Mouse (Mus musculus) lung, postnatal 0 days (tissue): ENCODE measurements around the gene Sestd1. TPM values are rescaled to one million over a fixed set of nuclear protein-coding genes. Genes with fewer than 3 reads are reported as not detected.

Experiments
- ATAC-seq: fragments of 200-750 bp; cut with Nextera tagmentation; 2 replicates; pipeline ENCODE4 v1.8.0; 2017; ENCODE audit warnings: moderate library complexity
- DNase-seq: peaks from one replicate; pipeline ENCODE4 v3.0.0-alpha.2; 2016; ENCODE audit warnings: low spot score
- H3K27ac ChIP-seq: fragments of 300-500 bp; sonication (generic); 2 replicates; pipeline ENCODE4 v1.5.1; 2014; ENCODE audit warnings: antibody characterized with exemption, mild to moderate bottlenecking, low read length, mixed read lengths
- H3K27me3 ChIP-seq: fragments of 300-500 bp; sonication (generic); replicated peaks from 2 replicates; pipeline ENCODE4 v1.6.1; 2014; ENCODE audit warnings: low read length, mixed read lengths; ENCODE audit not compliant: insufficient read depth
- H3K36me3 ChIP-seq: fragments of 300-500 bp; sonication (generic); 2 replicates; pipeline ENCODE4 v1.6.1; 2014; ENCODE audit warnings: low read length, mixed read lengths; ENCODE audit not compliant: insufficient read depth
- H3K4me1 ChIP-seq: fragments of 300-500 bp; sonication (generic); 2 replicates; pipeline ENCODE4 v1.6.1; 2014; ENCODE audit warnings: antibody characterized with exemption, low read depth, low read length, mixed read lengths; ENCODE audit not compliant: insufficient read depth
- H3K4me2 ChIP-seq: fragments of 300-500 bp; sonication (generic); replicated peaks from 2 replicates; pipeline ENCODE4 v1.6.1; 2014; ENCODE audit warnings: low read depth, mild to moderate bottlenecking, low read length, moderate library complexity, mixed read lengths
- H3K4me3 ChIP-seq: fragments of 300-500 bp; sonication (generic); 2 replicates; pipeline ENCODE4 v1.5.1; 2014; ENCODE audit warnings: low read depth, low read length
- H3K9ac ChIP-seq: fragments of 300-500 bp; sonication (generic); replicated peaks from 2 replicates; pipeline ENCODE4 v1.6.1; 2014; ENCODE audit warnings: low read depth, mild to moderate bottlenecking
- H3K9me3 ChIP-seq: fragments of 300-500 bp; sonication (generic); 2 replicates; pipeline ENCODE4 v1.6.1; 2016; ENCODE audit warnings: low read length, mixed read lengths
- CTCF ChIP-seq: IDR thresholded peaks from 2 replicates; pipeline ENCODE4 v1.5.1; 2016; ENCODE audit warnings: antibody characterized with exemption, mild to moderate bottlenecking
- EP300 ChIP-seq: IDR thresholded peaks from 2 replicates; pipeline ENCODE4 v1.6.1; 2016; ENCODE audit warnings: antibody characterized with exemption, mild to moderate bottlenecking, control low read depth
- WGBS: fragments of 180-500 bp; shearing (Covaris S2); extraction: QIAGEN DNeasy Blood & Tissue Kit; methylation state at CpG from one replicate; pipeline ENCODE4 v1.1.7; 2014; 5-methylcytosine and 5-hydroxymethylcytosine counted together
- polyA plus RNA-seq: library from polyadenylated mRNA; unstranded; fragments of >200 nt; fragmentation: Nextera tagmentation; extraction: Ambion mirVana; gene quantifications from 2 replicates; pipeline ENCODE4 v1.2.1, GENCODE M21; 2015

Gene Sestd1
- polyA plus RNA-seq, 1 experiment from 2014 or later = 11.8 TPM

- Histone ChIP-seq H3K4me1 (no peaks in the 10 kb centered on the region), H3K9ac (no peak overlapping the region), H3K36me3 (no peaks in the 10 kb centered on the region), H3K4me2 (no peak overlapping the region), H3K27ac (no peak overlapping the region), H3K4me3 (no peak overlapping the region), H3K27me3 (no peaks in the 10 kb centered on the region), H3K9me3 (no peaks in the 10 kb centered on the region)
- TF ChIP-seq EP300 (no peak), CTCF (no peak)
- DNase-seq = no peak
- 89% methylated on average over 10 of the region's 10 CpGs for WGBS
- ATAC-seq = no peak
Measured at GRCm38 (mm10) chr2:77313846-77314245, 33.5 kb upstream of the Sestd1 start.

GRCm38 (mm10) chr2:77312616-77313015 is 32.2 kb upstream of the Sestd1 start:
- no peak overlapping the region for H3K4me3 ChIP-seq
- no peaks in the 10 kb centered on the region for H3K4me1 ChIP-seq
- no peak overlapping the region for H3K9ac ChIP-seq
- ATAC-seq (no peak), DNase-seq (peak; percentile 5)
- no peaks in the 10 kb centered on the region for H3K9me3 ChIP-seq
- no peak for TF ChIP-seq EP300
- TF ChIP-seq CTCF = no peak
- no peaks in the 10 kb centered on the region for H3K27me3 ChIP-seq
- H3K4me2 ChIP-seq = no peak overlapping the region
- H3K36me3 ChIP-seq = no peaks in the 10 kb centered on the region
- H3K27ac ChIP-seq = no peak overlapping the region
- WGBS = 55% methylated on average over 9 of the region's 9 CpGs

GRCm38 (mm10) chr2:77309313-77309712 is 28.9 kb upstream of the Sestd1 start:
- H3K4me1 ChIP-seq = no peaks in the 10 kb centered on the region
- peak; percentile 28; the same call in 1 of the 2 replicates for ATAC-seq
- TF ChIP-seq EP300 = no peak
- peak; percentile 74 for TF ChIP-seq CTCF

GRCm38 (mm10) chr2:77304494-77304893 is 24.1 kb upstream of the Sestd1 start:
- Histone ChIP-seq H3K4me2 (no peak overlapping the region), H3K4me3 (no peak overlapping the region), H3K4me1 (no peaks in the 10 kb centered on the region), H3K27ac (no peak overlapping the region), H3K36me3 (no peaks in the 10 kb centered on the region), H3K27me3 (no peaks in the 10 kb centered on the region), H3K9ac (no peak overlapping the region), H3K9me3 (no peaks in the 10 kb centered on the region)
- 0 out of 2 replicates have a peak, but pooled peaks have one; percentile 12 for ATAC-seq
- WGBS = 44% methylated on average over 3 of the region's 3 CpGs
- DNase-seq = peak; percentile 11
- TF ChIP-seq EP300 = no peak
- TF ChIP-seq CTCF = no peak

More at GRCm38 (mm10) chr2:77309313-77309712, 28.9 kb upstream of the Sestd1 start:
- no peak overlapping the region for H3K4me3 ChIP-seq
- no peak overlapping the region for H3K4me2 ChIP-seq
- no peaks in the 10 kb centered on the region for H3K9me3 ChIP-seq
- no peaks in the 10 kb centered on the region for H3K27me3 ChIP-seq
- no peak overlapping the region for H3K9ac ChIP-seq
- H3K27ac ChIP-seq = no peak overlapping the region
- DNase-seq = peak; percentile 48
- no peaks in the 10 kb centered on the region for H3K36me3 ChIP-seq
- WGBS = 50% methylated on average over 7 of the region's 7 CpGs

GRCm38 (mm10) chr2:77303716-77304115 is 23.3 kb upstream of the Sestd1 start:
- H3K36me3 ChIP-seq = no peaks in the 10 kb centered on the region
- DNase-seq (no peak), ATAC-seq (no peak)
- H3K27ac ChIP-seq = no peak overlapping the region
- no peak overlapping the region for H3K9ac ChIP-seq
- no peaks in the 10 kb centered on the region for H3K27me3 ChIP-seq
- no peaks in the 10 kb centered on the region for H3K4me1 ChIP-seq
- H3K4me3 ChIP-seq = no peak overlapping the region
- WGBS = 74% methylated on average over 3 of the region's 3 CpGs
- no peak overlapping the region for H3K4me2 ChIP-seq
- no peaks in the 10 kb centered on the region for H3K9me3 ChIP-seq
- TF ChIP-seq EP300 = no peak

GRCm38 (mm10) chr2:77302655-77303348 is 22.4 kb upstream of the Sestd1 start:
- WGBS = 58% methylated on average over 5 of the region's 6 CpGs

More at GRCm38 (mm10) chr2:77302655-77303348, 22.4 kb upstream of the Sestd1 start:
- H3K9ac ChIP-seq = no peak overlapping the region
- H3K36me3 ChIP-seq = no peaks in the 10 kb centered on the region
- no peaks in the 10 kb centered on the region for H3K4me1 ChIP-seq
- no peaks in the 10 kb centered on the region for H3K27me3 ChIP-seq
- ATAC-seq (no peak), DNase-seq (no peak)
- H3K9me3 ChIP-seq = no peaks in the 10 kb centered on the region
- no peak overlapping the region for H3K4me2 ChIP-seq
- no peak overlapping the region for H3K4me3 ChIP-seq
- no peak for TF ChIP-seq CTCF
- H3K27ac ChIP-seq = no peak overlapping the region
